Mouse (Mus musculus) cerebellum, postnatal 36 days (tissue): ENCODE data around the gene Cachd1.

Experiments
- DNase-seq, 2 experiments: peaks; one replicate each; pipeline ENCODE4 v3.0.0; 2021 to 2022; ENCODE audit warnings: mixed read lengths in 2 of 2

Gene Cachd1

GRCm38 (mm10) chr4:100793147-100793546 is 16.7 kb downstream of the Cachd1 start:
- DNase-seq, result no peak

DNA sequence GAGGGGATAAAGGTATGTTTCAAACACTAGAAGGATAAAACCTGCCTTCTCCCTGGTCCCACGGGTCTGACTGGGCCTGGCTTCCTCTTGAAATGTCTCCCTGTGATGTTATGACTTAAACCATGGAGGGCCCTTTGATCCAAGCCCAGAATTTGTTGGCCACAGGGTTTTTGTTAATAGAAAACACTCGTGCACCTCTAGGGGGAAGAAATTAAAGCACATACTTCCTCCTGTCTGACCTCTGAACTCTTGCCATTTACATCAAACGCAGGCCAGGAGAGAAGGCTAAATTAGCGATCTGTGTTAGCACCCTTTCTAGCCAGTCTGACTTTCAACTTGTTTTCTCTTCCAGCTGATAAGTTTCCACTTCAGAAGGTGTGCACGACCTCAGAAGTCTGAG is 19.0 kb downstream of the Cachd1 start:
- no peak for DNase-seq

DNA sequence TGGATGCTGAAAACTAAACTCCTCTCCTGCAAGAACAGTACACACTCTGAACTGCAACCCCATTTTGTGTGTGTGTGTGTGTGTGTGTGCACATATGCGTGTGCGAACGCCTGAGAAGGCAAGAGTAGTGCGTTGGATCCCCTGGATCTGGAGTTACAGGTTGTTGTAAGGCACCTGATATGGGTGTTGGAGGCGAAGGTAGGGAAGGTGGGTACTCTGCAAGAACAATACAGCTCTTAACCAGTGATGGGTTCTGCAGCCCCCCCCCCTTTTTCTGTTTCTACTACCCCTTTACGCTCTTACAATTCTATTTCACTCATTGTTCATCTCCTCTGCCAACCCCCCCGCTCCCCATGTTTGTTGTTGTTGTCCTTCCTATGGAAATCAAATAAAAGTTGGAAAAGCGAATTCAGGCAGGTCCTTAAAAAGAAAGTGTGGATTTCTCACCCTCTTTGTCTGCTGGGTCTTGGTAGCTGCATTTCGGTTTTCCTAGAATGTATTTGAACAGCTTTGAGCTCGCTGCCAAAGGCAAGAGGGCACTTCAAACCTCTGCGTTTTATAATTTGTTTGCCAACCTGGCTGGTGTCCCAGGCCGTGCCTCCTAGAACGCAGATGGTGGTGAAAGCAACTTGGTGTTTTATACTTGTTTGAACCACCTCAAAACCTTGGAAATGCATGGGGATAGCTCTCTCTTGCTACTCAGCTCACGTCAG is 24.4 kb downstream of the Cachd1 start:
- DNase-seq, result no peak

DNA sequence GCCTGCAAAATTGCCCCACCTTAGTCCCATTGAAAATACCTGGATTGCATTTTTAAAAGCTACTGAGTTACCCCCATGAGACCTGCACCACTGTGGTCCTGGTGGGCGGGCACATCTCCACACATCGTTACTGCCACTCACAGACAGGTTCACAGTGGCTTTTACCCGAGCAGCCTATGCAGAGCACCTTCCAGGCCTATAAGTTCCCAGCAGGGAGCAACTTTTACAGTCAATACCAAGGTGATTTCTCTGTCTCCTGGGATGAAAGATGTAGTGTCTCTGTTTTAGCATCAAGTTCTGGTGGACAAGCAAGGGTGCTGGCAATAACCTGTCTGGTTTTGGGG is 24.9 kb downstream of the Cachd1 start:
- DNase-seq, result no peak

GRCm38 (mm10) chr4:100811057-100811695 is 34.7 kb downstream of the Cachd1 start:
- DNase-seq, result no peak

DNA sequence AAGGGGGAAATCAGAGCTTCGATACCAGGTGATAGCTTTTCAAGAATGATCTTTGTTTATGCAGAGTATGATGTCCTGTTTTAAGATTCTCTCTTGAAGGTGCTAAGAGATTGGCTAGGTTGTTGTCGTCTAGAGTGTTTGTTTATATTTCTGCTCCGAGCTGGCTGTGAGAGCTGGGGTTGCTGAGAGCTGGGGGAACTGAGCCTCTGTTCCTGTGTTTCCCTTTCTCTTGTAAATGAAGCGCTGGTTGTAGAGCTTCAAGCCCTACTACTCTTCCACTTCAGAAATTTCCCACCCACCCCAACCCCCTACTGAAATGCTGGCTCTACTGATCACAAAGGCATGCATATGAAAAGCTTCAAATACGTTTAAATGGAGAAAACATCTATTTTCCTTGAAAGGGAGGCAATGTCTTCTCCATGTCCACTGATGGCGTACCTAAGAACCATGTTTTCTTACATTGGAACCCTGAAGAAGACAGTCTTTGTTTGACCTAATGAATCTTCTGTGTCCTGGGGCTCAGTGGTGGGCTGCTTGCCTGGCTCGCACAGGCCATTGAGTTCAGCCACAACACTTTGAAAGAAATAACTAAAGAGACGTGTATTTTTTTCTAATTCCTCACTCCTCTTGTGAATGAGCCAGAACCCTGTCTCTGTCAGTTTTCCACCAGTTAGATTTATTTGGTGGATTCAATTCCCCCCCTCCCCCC is 35.5 kb downstream of the Cachd1 start:
- DNase-seq, result no peak

DNA sequence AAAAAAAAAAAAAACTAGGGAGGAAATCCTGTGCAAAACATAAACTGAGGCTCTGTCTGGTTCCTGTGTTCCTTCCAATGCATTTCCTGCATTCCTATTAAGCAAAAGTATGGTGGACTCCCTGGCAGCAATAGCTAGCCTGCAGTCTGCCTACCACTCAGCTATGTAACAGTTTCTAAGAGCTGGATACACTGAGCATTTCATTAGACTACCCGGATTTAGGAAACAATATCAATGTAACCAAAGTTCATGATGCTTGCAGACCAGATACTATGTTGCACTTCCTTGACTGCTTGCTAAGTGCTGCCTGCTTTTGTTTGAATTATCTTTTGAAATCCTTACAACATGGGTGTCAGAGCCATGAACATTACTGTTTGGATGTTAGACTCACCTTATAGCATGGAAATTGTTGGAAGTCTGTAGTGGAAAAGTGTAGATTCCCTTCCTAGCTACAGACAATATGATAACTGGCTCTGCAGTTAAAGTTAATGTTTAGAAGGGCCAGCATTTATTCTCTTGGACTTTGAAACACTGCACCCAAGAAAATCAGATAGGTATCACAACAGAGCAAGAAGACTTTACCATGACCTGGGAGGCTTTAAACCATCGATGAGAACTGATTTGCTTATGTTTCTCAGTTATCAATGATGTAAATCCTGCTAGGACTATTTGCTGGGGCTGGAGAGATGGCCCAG is 37.4 kb downstream of the Cachd1 start:
- no peak for DNase-seq

DNA sequence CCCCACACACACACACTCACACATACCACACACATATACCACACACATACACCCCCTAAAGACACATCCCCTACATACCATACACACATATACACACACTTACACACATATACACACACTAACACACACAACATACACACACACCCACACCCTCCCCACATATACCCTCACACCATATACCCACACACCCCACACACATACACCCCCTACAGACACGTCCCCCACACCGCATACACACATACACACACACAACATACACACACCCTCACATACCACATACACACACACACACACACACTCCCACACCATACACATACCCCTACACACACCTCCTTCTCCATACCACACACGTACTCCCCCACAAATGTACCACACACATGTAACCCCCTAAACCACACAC is 42.8 kb downstream of the Cachd1 start:
- DNase-seq, result no peak

DNA sequence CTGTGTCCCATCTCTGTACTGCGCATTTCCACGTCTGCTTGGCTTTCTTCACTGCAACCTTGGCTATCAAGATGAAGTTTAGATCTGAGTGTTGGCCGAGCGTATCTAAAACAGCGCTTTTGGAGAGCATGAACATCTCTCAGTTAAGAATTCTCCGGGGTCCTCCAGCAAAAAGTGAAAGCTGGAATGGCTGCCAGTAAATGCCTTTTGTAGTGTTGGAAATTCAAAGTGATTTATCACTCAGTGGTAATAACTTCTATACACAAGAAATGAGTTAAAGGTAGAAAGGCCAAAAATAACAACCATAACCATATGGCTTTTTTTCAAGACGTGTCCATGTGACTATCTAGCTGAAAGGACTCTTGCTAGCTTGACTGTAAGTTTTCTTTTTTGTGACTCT is 46.1 kb downstream of the Cachd1 start:
- DNase-seq, result no peak

GRCm38 (mm10) chr4:100827374-100827773 is 50.9 kb downstream of the Cachd1 start:
- DNase-seq, result no peak

DNA sequence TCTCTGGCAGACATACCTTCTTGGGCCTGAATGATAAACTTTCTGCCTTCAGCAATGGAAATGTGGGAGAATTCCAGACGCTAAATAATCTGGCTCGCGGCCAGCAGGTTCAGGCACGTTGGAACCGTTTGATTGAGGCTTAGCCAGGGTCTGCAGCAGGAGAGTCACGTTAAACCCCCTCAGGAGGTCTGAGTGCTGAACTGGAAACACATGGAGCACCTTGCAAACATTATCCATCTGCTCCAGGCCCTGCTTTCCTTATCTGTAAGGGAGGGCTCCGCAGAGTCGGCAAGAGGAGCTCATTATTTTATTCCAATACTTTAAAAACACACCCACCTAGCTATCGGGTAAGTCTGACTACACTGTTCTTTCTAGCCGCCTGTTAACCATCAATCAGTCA is 52.3 kb downstream of the Cachd1 start:
- DNase-seq, result no peak

- no peak for DNase-seq
These were observed 60.7 kb downstream of the Cachd1 start for GRCm38 (mm10) chr4:100837205-100837604.

GRCm38 (mm10) chr4:100842629-100843028 is 66.2 kb downstream of the Cachd1 start:
- DNase-seq, result no peak

DNA sequence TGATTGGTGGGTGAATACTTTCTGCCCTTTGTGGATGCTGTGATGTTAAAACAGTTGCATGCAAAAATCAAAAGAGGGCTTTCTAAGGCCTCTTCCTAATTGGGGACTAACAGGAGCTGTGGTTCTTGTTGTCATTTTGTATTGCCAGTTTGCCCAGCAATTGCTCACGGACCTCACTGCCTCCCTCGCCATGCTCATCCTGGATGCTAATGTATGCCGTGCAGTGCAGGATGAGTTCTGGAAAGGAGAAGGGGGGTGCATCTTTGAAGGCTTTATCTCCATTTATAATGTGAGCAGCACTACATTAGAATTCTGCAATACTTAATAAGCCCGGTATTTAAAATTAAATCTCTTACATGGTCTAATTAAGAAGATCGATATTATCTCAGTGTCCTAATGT is 66.6 kb downstream of the Cachd1 start:
- DNase-seq, result no peak

DNA sequence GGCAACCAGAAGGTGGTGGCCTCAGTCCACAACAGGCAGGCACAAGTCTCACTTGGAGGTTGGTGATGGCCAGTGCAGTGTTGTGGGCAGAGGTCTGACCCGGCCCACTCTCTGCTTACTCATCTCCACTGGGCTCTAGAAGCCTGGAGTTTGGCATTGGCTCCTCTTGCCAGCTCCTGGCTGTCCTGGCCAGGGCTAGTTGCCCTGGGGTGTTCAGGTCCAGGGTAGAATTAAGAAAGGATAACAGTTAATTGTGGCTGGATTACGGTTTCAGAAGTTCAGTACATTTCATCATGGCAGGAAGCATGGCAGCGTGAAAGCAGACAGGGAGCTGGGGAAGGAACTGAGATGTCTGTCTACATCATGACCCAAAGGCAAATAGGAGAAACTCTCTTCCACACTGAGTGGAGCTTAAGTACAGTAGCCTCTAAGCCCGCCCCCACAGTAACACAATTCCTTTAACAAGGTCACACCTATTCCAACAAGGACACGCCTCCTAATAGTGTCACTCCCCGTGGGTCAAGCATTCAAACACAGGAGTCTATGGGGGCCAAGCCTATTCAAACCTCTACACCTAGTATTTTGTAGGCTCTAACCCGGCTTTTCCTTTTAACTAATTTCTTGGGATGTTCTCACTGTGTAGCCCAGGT is 74.5 kb downstream of the Cachd1 start:
- no peak for DNase-seq

- DNase-seq, result no peak
These were observed 76.0 kb downstream of the Cachd1 start for GRCm38 (mm10) chr4:100852448-100852847.

DNA sequence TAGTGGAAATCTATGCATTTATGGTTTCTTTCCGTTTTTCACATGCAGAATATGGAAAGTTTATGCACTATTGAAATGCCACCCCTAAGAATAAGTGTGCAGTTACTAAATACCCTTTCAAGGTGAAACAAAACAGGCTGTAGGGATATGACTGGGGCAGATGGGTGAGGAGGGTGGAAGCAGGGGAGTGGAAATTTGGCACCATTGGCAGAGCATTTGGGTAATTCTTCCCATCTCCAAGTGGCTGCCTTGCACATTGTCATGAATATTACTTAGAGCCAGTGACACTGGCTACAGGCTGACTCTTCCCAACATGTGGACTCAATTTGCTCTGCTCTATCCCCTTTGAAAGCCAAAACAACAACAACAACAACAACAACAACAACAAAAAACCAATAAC is 77.0 kb downstream of the Cachd1 start:
- no peak for DNase-seq

GRCm38 (mm10) chr4:100855373-100855772 is 78.9 kb downstream of the Cachd1 start:
- DNase-seq, result no peak

- DNase-seq, result no peak
These were observed 81.0 kb downstream of the Cachd1 start for GRCm38 (mm10) chr4:100857411-100857869.

GRCm38 (mm10) chr4:100863861-100864428 is 87.5 kb downstream of the Cachd1 start:
- no peak for DNase-seq

GRCm38 (mm10) chr4:100865423-100865822 is 88.9 kb downstream of the Cachd1 start:
- no peak for DNase-seq

- no peak for DNase-seq
These were observed 89.7 kb downstream of the Cachd1 start for GRCm38 (mm10) chr4:100865962-100866703.
